Mouse (Mus musculus) spleen, adult 2 months (tissue): ENCODE data around the gene Itga9.

Experiments used
- CTCF ChIP-seq: fragments of 200-500 bp; IDR thresholded peaks from 2 replicates; pipeline ENCODE4 v1.5.1; 2011; ENCODE audit warnings: mild to moderate bottlenecking, inconsistent platforms; ENCODE audit not compliant: insufficient read depth, insufficient read length, insufficient replicate concordance; ENCODE audit errors: extremely low read depth
- POLR2A ChIP-seq: fragments of 200-500 bp; IDR thresholded peaks from 2 replicates; pipeline ENCODE4 v1.6.1; 2011; ENCODE audit warnings: low read depth, low read length, inconsistent platforms

DNA sequence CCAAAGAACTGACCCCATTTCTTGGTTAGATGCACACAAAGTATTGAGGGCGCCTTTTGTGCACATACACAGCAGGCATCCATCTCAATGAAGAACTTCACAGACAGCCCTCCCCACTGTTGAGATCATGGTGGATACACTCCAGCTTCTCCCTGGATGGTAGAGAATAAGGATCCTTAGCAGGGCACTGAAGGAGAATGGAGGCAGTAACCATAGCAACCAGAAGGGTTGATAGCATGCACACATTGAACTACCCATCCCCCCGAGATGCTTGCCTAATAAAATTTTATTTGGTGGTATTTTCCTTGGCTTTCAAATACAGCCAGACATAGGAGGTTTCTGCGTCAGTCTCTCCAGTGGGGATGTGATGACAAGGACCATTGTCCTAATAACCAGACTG is 184.7 kb downstream of the Itga9 start:
- TF ChIP-seq CTCF, result no peak
- no peak for TF ChIP-seq POLR2A
